Mouse (Mus musculus) thymus, postnatal 36 days (tissue): ENCODE data around the gene Numbl.

Source experiments
- DNase-seq, 2 experiments: peaks; one replicate each; pipeline ENCODE4 v3.0.0; 2022; ENCODE audit warnings: mixed read lengths in 2 of 2

The Numbl gene

GRCm38 (mm10) chr7:27296518-27296917 is 38.3 kb downstream of the Numbl start:
- DNase-seq: no peak

- no peak for DNase-seq
Observed at GRCm38 (mm10) chr7:27298033-27298610, 39.9 kb downstream of the Numbl start.

GRCm38 (mm10) chr7:27298816-27299215 is 40.6 kb downstream of the Numbl start:
- DNase-seq: no peak

- no peak for DNase-seq
Observed at GRCm38 (mm10) chr7:27300351-27300750, 42.1 kb downstream of the Numbl start.

- no peak for DNase-seq
Observed at GRCm38 (mm10) chr7:27300801-27301200, 42.6 kb downstream of the Numbl start.

GRCm38 (mm10) chr7:27302172-27302571 is 43.9 kb downstream of the Numbl start:
- DNase-seq: peak; percentile 54 to 59

- no peak for DNase-seq
Observed at GRCm38 (mm10) chr7:27305091-27305730, 47.0 kb downstream of the Numbl start.

GRCm38 (mm10) chr7:27306161-27307160 is 48.2 kb downstream of the Numbl start:
- DNase-seq: peak in 1 of 2 experiments; percentile 41

GRCm38 (mm10) chr7:27307551-27307950 is 49.3 kb downstream of the Numbl start:
- DNase-seq: no peak

- DNase-seq: no peak
Observed at GRCm38 (mm10) chr7:27308821-27309549, 50.8 kb downstream of the Numbl start.

- DNase-seq: no peak
Observed at GRCm38 (mm10) chr7:27309832-27310231, 51.6 kb downstream of the Numbl start.

GRCm38 (mm10) chr7:27310306-27310705 is 52.1 kb downstream of the Numbl start:
- no peak for DNase-seq

GRCm38 (mm10) chr7:27310996-27311535 is 52.8 kb downstream of the Numbl start:
- DNase-seq: no peak

GRCm38 (mm10) chr7:27311651-27312284 is 53.5 kb downstream of the Numbl start:
- no peak for DNase-seq

GRCm38 (mm10) chr7:27314393-27314792 is 56.2 kb downstream of the Numbl start:
- no peak for DNase-seq

GRCm38 (mm10) chr7:27315958-27316357 is 57.7 kb downstream of the Numbl start:
- DNase-seq: peak; percentile 48 to 68

- no peak for DNase-seq
Observed at GRCm38 (mm10) chr7:27319411-27319810, 61.2 kb downstream of the Numbl start.

- DNase-seq: no peak
Observed at GRCm38 (mm10) chr7:27322291-27322690, 64.1 kb downstream of the Numbl start.

- no peak for DNase-seq
Observed at GRCm38 (mm10) chr7:27323001-27323400, 64.8 kb downstream of the Numbl start.

GRCm38 (mm10) chr7:27324161-27324560 is 65.9 kb downstream of the Numbl start:
- no peak for DNase-seq

- DNase-seq: no peak
Observed at GRCm38 (mm10) chr7:27324928-27325327, 66.7 kb downstream of the Numbl start.

- no peak for DNase-seq
Observed at GRCm38 (mm10) chr7:27325697-27326096, 67.5 kb downstream of the Numbl start.
